Mouse (Mus musculus) testis, adult 2 months (tissue): Measurements from ENCODE around the gene Ets2.

Experiments used
- CTCF ChIP-seq: fragments of 200-500 bp; IDR thresholded peaks from 2 replicates; pipeline ENCODE4 v1.5.1; 2012; ENCODE audit warnings: low read depth, mild to moderate bottlenecking, inconsistent platforms, low read length, moderate library complexity; ENCODE audit not compliant: control insufficient read depth, insufficient read depth, insufficient replicate concordance
- POLR2A ChIP-seq: fragments of 200-500 bp; IDR thresholded peaks from 2 replicates; pipeline ENCODE4 v1.6.1; 2012; ENCODE audit warnings: low read depth, mild to moderate bottlenecking, inconsistent platforms, low read length, moderate library complexity; ENCODE audit not compliant: control insufficient read depth

- TF ChIP-seq CTCF (no peak), POLR2A (no peak)
Observed at GRCm38 (mm10) chr16:95724776-95725175, 22.9 kb downstream of the Ets2 start.
